Mouse (Mus musculus): ENCODE measurements around the gene Fam213a. TPM values are rescaled to one million over a fixed set of nuclear protein-coding genes. Genes with fewer than 3 reads are reported as not detected.
A peak's percentile ranks its signal among the peaks of the same experiment; 100 is the strongest.

Gene Fam213a
- total RNA-seq, 2 experiments from 2014 or later = 97.0 to 101 TPM

DNA sequence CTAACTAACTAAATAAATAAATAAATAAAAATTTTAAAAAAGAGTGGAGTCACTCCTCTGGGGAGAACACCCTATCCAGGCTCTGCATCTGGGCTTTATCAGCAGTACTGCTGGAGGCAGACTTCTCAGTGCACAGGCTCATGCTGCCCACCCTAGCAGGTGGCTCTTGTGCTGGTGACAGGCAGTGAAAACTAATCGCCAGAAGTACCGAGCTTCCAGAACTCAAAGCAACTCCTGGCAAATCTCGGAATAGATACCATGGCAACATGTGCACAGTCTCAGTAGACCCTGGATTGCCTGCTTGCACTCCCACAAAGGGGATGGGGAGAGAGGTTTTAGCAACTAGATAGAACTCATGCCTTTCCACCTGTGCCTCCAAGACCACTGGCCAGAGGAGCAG lies 6.7 kb downstream of the Fam213a start:
- intact Hi-C loops (cut with DNase I) = no loop called here
- no peak for DNase-seq (ENCODE audit: extremely low spot score in 1 of 2, low spot score in 2 of 2)

DNA sequence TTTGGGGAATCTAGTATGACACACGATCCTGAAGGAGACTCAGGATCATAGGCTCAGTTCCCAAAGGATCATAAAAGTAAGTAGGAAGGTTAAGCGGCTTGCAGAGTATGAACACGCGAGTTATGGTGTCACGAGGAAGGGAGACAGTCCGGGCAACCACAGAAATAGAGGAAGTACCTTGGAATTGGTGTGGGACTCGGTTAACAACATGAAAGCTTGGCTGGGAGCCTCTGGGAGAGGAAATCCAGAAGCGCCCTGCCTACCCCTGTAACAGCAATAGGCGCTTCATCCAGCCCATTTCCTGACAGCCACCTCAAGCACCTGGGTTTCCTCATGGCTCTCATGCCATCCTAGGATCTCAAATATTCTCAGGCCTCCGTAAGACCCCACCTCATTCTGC lies 7.3 kb downstream of the Fam213a start:
- intact Hi-C loops (cut with DNase I) = no loop called here
- DNase-seq (ENCODE audit: extremely low spot score in 1 of 2, low spot score in 2 of 2) = no peak

DNA sequence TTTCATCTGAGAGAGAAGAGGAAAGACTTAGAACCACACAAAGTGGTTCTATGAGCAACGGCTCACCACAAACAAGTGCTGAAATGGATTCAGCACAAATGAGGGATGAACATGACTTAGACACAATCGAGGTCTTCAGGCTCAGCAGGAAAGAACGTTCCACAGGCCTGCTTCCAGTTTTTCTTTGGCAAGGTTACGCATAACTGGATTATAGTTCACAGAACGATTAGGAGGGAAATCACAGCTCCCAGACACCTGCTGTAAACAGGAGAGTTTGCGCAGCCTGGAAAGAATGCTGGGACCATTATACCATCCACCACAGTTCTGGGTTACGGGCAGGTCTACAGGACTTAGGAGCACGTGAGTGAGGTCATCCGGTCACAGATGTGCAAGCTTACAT lies 7.9 kb downstream of the Fam213a start:
- intact Hi-C loops (cut with DNase I) = no loop called here
- DNase-seq (ENCODE audit: extremely low spot score in 1 of 2, low spot score in 2 of 2) = no peak

DNA sequence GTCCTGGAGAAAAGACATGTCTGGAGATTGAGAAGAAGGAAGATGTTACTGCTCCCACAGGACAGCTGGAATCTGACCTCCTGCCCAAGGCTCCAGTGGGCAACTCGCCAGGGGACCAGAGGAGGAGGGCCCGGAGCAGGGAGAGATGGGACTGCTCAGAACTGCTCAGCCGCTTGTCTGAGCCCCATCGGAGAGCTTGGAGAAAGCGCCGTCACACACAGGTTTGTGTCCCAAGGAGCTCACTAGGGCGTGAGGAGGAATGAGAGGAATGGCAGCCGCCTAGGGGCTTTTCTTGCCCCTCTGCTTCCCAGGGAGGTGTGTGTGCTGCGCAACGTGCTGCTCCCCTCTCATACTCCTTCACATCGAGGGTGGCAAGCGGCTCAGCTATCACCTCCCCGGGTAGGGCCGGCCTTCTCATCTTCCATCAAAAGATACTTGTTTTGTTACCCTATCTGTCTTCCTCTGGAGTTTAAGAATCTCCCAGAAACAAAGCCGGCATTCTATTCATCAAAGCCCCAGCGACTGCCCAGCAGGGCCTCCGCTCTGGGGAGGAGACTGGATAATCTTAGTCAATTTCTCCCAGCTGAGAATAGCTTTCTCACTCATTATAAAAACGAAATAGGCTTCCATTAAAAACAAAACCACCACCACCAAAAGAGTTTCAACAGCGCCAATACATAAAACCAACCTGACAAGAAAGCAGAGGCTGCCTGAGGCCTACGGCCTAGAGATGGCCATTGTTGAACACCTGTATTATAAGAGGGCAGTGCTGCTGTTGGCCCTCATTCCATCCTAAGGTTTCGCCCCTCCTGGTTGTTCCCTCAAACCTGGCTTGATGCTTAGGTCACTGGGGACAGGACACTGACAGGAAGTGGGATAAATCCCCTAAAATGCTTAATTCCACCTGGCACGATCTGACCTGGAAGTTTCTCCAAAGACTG lies 9.1 kb downstream of the Fam213a start:
- intact Hi-C loops (cut with DNase I) = no loop called here
- peak in 1 of 2 experiments; percentile 82 for DNase-seq (ENCODE audit: extremely low spot score in 1 of 2, low spot score in 2 of 2)

DNA sequence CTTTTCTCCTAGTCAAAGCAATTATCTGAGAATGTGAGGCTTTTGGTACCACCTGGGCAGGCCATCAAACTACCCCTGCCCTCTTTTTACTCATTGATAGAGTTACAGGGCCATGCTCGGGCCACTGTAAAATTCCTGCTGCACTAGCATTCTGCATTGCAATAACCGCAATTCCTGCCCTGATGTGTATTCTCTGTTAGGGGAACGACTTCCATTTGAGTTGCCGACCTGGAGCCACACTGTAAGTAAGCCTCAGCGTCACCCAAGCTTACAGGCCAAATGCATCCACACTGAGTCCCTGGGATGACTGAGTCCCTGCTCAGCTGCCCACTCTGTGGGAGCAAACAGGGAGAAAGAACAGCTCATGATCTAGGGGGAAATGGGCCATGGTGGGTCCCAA lies 12.0 kb downstream of the Fam213a start:
- DNase-seq (ENCODE audit: extremely low spot score in 1 of 2, low spot score in 2 of 2) = no peak
- intact Hi-C loops (cut with DNase I) = no loop called here

DNA sequence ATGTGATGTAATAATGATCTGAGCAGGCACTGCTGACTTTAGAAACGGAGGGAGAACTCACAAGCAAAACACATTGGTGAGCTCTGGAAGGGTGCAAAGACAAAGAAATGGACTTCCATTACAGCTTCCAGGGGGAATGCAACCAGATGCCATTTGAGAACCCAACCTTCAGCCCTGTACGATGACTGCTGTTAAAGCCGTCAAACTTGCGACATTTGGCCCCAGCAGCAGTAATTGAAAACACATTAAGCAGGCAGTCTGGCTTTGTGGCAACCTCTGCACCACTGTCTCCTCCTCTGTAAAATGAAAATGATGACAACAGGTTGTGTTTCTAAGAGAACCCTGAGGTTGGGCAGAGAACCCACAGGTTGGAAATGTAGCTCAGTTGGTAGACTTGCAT lies 12.8 kb downstream of the Fam213a start:
- intact Hi-C loops (cut with DNase I) = no loop called here

DNA sequence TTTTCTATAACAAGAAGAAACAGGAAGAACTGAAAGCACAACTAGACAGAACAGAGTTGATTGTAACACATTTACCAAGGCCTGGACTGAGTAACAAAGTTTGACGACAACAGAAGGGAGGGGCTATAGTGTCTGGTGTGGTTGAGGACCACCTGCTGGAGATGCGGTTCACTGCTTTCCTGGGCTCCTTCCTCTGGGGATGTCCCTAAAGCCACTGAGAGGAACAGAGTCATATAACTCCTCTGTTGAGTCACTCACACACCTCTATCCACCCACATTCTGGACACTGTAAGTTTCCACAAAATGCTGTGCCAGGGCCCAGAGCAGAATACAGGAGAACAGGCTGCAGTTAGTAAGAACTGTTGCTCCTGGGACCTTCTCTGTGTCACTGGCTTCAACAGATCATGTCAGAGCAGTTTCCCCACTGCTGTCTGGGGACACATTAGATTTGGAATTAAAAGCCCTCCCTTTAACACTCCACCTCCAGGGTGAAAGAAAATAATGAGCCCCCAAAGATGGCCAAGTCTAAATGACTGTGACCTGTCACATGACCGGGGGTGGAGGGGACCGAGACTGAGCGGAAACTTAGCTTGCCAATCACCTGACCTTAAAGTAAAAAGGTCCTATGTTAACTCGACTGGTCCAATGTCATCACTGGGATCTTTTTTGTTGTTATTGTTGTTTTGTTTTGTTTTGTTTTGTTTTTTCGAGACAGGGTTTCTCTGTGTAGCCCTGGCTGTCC lies 13.5 kb downstream of the Fam213a start:
- intact Hi-C loops (cut with DNase I) = no loop called here

More for the DNA sequence above, 12.8 kb downstream of the Fam213a start:
- no peak for DNase-seq (ENCODE audit: extremely low spot score in 1 of 2, low spot score in 2 of 2)

DNA sequence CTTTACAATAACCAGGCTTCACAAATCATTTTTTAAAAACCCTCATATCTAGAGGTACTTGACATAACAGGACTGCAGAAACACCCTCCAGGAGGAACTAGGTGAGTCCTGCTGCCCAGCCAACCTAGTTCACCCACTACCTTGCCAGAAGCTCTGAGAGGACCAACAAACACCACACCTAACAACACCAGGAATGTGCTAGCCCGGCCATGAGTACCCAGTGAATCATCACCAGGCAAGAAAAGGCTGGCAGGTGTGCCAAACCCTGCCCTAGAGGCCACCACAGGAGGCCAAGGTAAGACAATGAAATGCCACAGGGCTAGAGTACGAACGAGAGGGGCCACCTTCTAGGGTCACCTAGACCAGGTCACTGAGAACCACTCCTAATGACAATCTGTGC lies 17.4 kb downstream of the Fam213a start:
- no peak for DNase-seq (ENCODE audit: extremely low spot score in 1 of 2, low spot score in 2 of 2)
- intact Hi-C loops (cut with DNase I) = no loop called here

More for the DNA sequence above, 13.5 kb downstream of the Fam213a start:
- DNase-seq (ENCODE audit: extremely low spot score in 1 of 2, low spot score in 2 of 2) = no peak

DNA sequence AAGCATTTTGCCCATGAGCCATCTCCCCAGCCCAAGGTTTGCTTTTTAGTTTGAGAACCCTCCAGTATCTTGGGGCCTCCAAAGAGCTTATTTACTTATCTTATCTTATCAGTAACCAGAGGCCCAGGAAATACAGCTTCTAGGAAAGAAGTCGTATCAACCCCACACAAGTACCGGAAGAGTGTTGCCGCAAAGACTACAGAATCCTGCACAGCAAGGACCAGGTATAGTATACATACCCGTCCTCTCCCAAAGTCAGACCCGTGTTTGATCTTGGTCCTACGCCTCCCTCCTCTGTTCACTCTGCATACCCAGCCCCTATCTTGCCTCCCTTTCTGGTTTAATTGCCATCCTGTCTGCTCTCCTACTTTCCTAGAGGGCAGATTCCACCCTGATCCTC lies 21.1 kb downstream of the Fam213a start:
- intact Hi-C loops (cut with DNase I) = no loop called here
- no peak for DNase-seq (ENCODE audit: extremely low spot score in 1 of 2, low spot score in 2 of 2)

DNA sequence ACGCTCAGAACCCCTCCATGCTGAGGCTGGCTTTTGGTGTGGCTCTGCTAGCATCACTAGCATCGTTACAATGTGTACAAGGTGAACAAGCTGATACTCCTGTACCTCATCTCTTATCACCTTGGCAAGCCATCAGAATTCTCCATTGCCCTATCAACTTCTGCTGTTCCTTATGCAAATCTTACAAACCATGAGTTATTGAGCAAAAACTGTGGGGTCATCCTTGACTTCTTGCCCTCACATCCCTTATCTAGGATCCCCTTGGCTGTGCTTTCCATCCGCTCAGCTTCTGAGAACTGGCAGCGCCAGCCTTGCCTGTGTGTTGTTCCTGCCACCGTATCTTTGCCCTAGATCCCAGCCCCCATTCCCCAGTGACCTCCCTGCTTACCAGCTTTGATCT lies 24.8 kb downstream of the Fam213a start:
- DNase-seq (ENCODE audit: extremely low spot score in 1 of 2, low spot score in 2 of 2) = no peak
- intact Hi-C loops (cut with DNase I) = no loop called here

DNA sequence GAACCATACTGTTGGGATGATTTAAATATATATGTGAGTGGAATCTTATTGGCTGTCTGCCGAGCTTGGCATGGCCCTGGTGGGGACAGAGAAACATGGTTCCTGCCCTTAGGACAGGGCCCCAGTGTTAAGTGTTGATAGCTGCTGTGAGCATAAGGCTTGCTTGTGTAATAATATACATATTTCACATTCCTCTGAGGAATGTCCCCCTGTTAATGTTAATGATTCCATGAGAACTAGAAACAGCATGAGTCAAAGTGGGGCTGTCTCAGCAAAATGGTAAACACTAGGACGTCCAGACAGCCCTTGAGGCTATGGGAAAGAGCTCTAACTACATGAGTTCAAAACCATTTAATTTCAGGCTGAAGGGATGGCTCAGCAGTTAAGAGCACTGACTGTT lies 26.4 kb downstream of the Fam213a start:
- intact Hi-C loops (cut with DNase I) = no loop called here

DNA sequence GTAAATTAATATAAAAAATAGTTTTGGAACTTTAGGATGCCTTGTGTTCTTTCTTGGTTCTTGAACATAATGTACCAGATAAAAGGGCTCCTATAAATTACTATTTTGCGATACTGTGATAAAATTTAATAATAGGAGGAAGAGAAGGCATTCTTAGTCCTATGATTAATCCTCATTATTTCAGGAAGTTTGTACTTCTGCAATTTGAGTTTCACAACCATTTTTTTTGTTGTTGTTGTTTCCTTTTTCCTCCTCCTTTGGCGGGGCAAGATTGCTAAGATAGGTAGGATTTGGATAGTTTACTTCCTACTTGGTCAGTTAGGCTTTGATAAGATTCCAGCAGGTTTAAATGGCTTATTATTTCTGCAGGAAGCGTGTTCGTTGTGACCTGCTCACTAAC lies 28.0 kb downstream of the Fam213a start:
- intact Hi-C loops (cut with DNase I) = no loop called here
- DNase-seq (ENCODE audit: extremely low spot score in 1 of 2, low spot score in 2 of 2) = no peak

More for the DNA sequence above, 26.4 kb downstream of the Fam213a start:
- no peak for DNase-seq (ENCODE audit: extremely low spot score in 1 of 2, low spot score in 2 of 2)

DNA sequence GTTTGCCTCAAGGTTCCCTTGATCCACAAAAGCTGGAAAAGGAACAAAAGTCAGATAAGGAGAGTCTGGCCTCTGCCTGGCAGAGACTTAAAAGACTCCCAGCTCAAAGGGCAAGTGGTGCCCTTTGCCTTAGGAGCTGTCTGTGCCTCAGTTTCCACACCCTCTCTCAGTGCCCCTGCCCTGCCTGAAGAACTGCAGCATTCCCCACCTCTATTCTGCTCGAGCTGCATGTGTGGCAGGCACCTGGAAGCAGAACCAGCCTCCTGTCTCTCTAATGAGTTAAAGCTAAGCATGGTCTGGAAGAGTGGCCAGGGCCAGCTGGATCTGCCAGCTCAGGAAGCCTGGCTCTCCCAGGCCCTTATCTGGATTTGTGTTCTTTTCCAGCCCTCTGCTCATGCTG lies 33.9 kb downstream of the Fam213a start:
- no peak for DNase-seq (ENCODE audit: extremely low spot score in 1 of 2, low spot score in 2 of 2)
- intact Hi-C loops (cut with DNase I) = loop anchor here (1.0 kb wide), 1 partner anchor 54 kb away; no protein-coding TSS in a partner anchor

DNA sequence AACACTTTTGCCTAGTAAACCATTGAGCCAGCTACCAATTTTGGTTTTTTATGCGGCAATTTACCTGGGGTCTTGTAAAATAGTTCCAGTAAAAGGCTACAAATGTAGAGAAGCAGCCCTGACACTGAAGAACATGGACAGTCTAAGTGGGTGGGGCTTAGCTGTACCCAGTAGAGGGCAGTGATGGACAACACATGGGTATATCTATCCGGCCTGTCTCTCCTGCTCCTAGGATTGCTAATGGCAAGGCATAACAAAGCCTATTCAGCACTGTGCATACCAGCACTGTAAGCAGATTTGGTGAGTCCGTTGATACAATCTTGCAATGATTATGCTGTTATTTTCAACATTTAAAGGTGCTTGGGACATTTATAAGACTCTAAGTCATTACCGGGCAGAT lies 34.6 kb downstream of the Fam213a start:
- intact Hi-C loops (cut with DNase I) = loop anchor here (1.0 kb wide), 1 partner anchor 54 kb away; no protein-coding TSS in a partner anchor
- DNase-seq (ENCODE audit: extremely low spot score in 1 of 2, low spot score in 2 of 2) = peak in 1 of 2 experiments; percentile 54

DNA sequence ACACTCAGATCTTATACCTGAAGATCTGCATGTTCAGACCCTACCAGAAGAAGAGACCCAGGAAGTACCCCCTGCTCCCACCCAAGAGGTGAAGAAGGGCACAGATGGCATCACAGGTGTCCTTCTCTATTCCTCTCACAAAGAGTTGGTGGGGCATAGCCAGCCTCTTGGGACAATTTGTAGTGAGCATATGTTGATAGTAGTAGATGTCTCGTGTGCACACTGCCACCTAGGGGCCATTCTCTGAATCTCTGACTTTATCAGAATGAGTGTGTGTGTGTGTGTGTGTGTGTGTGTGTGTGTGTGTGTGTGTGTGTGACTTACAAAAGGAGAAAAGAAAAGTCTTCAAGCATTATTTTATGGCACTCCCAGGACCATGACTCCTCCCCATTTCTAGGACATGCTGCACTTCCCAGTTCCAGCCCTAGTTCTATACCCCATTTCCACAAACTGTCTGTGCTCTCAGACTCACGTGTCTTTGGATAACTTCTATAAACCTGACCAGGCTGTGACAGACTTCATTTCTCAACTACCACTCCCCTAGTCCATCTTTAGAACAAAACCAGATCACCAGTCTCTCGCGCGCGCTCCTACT lies 38.4 kb downstream of the Fam213a start:
- intact Hi-C loops (cut with DNase I) = loop anchor here (2.0 kb wide), 1 partner anchor 58 kb away; no protein-coding TSS in a partner anchor
- peak; percentile 70 to 79 for DNase-seq (ENCODE audit: extremely low spot score in 1 of 2, low spot score in 2 of 2)

DNA sequence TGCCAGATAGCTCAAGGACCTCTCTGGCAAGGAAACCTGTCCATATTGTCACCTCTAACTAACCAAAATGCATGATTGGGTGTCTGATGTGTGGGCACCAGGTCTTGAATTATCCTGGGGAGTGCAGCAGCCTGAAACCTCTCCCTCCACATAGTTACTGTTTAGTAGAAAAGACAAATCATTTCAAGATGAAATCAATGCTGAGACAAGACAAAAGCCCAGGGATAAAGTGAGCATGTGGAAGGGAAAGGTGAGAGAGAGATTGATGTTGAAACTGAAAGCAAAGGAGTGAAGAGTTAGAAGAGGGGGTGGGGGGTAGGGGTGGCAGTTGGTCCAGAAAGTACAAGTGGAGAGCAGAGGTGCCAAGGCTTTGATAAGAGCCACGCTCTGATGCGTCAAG lies 45.5 kb downstream of the Fam213a start:
- no peak for DNase-seq (ENCODE audit: extremely low spot score in 1 of 2, low spot score in 2 of 2)
- intact Hi-C loops (cut with DNase I) = no loop called here

DNA sequence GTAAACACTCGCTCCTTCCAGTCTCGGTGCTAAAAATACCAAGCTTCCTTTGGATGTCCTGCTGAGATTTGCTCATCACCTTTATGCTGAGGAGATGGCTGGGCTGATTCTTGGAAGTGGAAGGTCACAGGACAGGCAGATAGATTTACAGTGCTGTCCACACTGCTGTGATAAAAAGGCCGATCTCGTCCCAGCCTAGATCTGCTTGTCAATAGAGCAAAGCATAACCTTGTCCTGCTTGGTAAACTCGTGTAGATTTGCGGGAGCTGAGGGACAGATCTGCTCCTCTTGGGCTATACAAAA lies 46.0 kb downstream of the Fam213a start:
- intact Hi-C loops (cut with DNase I) = no loop called here
- DNase-seq (ENCODE audit: extremely low spot score in 1 of 2, low spot score in 2 of 2) = no peak

DNA sequence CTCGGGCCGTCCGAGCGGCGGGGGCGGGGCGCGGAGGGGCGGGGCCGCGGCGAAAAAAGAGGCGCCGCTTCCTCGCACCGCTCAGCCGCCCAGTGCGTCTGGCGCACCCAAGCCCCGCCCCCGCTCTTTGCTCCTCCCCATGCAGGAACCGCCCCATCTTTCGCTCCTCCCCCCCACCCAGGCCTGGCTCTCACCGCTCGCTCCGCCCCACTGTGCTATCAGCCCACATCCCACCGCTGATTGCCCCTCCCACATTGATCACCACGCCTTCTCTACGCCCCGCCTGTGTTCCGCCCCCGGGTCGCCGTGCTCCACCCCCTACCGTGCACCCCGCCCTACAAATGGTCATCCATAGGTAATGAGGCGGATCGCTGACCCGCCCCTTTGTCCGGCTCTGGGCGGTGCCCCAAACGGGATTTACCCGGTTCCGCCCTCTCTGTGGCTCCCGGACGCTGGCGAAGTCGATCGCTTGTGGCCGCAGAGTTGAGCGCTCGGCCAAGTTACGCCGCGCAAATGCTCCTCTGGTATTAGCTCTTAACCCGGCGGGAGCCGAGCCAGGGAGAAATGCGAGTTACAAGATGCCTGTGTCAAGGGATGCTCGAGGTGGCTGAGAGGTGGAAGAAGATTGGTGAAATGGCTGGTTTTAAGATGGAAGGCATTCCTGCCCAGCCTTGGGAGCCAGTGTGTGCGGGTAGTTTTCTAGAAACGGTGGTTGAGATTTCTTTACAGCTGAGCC lies 46.6 kb downstream of the Fam213a start:
- peak; percentile 94 to 97 for DNase-seq (ENCODE audit: extremely low spot score in 1 of 2, low spot score in 2 of 2)
- intact Hi-C loops (cut with DNase I) = no loop called here

DNA sequence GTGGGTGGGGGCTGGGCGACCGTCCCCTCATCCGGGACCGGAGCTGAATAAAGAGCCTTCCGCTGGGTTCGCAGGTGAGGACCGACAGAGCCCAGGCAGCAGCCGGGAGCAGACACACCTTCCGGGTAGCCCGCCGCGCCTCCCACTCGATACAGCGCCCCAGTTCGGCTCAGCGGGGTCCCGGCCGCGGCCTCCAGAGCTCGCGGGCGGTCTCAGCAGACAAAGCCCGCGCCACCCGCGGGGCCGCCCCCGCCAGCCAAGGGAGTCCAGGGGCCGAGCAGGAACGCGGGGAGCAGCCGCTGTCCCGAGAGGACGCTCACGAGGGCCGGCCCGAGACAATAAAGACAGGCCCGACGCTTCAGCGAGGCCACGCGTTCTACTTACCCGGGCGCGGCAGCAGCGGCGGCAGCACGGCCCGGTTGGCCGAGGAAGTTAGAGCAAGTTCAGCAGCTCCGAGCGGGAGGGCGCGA lies 47.2 kb downstream of the Fam213a start, which contains the start of gene Tspan14:
Gene Tspan14, minus strand, starts transcription at position 416 of the 470 bp plus-strand sequence.
- no peak for DNase-seq (ENCODE audit: extremely low spot score in 1 of 2, low spot score in 2 of 2)
- intact Hi-C loops (cut with DNase I) = no loop called here

Measured in left cerebral cortex, postnatal 10 days (tissue).